Mouse (Mus musculus) liver, embryonic 14.5 days (tissue): ENCODE measurements around the gene Bcas3.

Source experiments
- CTCF ChIP-seq: IDR thresholded peaks from 2 replicates; pipeline ENCODE4 v1.5.1; 2016; ENCODE audit warnings: antibody characterized with exemption, low read depth, control low read depth
- EP300 ChIP-seq: IDR thresholded peaks from 2 replicates; pipeline ENCODE4 v1.6.1; 2016; ENCODE audit warnings: antibody characterized with exemption, low read depth

DNA sequence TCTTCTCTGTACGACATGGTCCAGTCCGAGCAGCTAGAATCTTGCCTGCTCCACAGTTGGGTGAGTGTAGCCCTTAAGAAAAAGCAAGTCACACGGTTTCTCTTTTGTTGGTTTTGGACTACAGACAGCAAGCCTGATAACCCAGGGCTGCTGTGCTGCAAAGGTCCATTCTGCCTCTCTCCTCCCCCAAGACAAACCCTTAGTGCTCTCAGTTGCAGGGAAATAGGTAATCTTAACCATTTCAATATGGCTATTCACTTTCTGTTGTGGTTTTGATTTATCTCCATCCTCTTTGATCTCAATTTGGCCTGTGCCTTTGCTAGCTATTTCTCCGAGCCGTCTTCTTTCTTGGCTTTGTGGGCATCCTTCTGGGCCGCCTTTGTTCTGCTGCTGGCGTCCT lies 42.4 kb downstream of the Bcas3 start:
- TF ChIP-seq CTCF (no peak), EP300 (no peak)
